In the genomic region with DNA sequence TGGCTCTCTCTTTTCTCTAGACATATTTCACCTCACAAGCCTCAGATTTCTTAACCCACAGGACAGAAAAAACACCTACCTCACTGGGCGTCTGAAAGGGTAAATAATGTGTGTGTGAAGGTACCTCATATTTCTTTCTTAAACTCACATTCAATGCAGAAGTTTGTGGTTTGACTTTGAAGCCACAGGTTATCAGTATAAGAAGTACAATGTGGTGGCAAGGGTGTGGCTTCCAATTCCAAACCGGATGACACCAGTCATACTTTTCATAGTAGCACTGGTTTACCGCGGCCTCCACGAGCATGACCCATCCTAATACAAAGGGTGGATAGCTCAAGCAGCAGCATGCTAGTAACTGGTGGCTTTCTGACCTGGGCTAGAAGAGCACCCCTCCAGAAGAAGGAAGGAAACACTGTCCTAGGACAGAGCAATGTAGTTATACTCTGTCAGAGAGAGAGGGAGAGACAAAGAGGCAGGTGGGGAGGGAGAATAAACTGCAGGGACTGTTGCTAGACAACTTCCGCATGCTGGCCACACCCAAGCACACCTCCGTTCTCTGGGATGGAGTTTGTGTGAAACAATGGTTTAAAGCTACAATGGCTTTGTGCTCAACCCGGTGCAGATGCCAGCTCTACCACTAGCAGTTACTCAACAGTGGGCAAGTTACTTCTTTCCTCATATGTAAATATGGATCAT, we compare ENCODE assay signal across 10 mouse cellular contexts.
DNase-seq lines count a peak whose midpoint lies in the region; ATAC-seq and TF ChIP-seq lines count a peak whose summit lies in the region.
"Had no signal": no experiment of that assay in that cellular context is flagged by ENCODE, and none has a peak within 500 bp of the region (broad histone marks: within the 10 kb centered on the region; RNA-seq: fewer than 3 reads in every experiment).

No protein-coding gene starts in this region.

- ATAC-seq in lung, embryonic 14.5 days (ENCODE audit: insufficient read depth) = peak; percentile 11; the same call in 1 of the 2 replicates
- ATAC-seq in liver, embryonic 13.5 days (ENCODE audit: low read depth) = peak; percentile 64
- ATAC-seq in hindbrain, embryonic 14.5 days (ENCODE audit: low FRiP score) = no peak

- H3K9ac ChIP-seq in lung, embryonic 14.5 days = no peak overlapping the region
- H3K9ac ChIP-seq in liver, embryonic 13.5 days = no peak overlapping the region
- no peak overlapping the region for H3K9ac ChIP-seq in hindbrain, embryonic 14.5 days

- no peak overlapping the region for H3K4me3 ChIP-seq in lung, embryonic 14.5 days (ENCODE audit: low read depth, low read length)
- no peak overlapping the region for H3K4me3 ChIP-seq in liver, embryonic 13.5 days (replicated peaks)
- H3K4me3 ChIP-seq in thymus, adult 2 months (ENCODE audit: control insufficient read depth, insufficient read depth, low read length) = no peak overlapping the region
- H3K4me3 ChIP-seq in hindbrain, embryonic 14.5 days (replicated peaks; ENCODE audit: low read length) = no peak overlapping the region
- H3K4me3 ChIP-seq: midbrain, embryonic 10.5 days had no signal

- 73% methylated on average over 8 of the region's 8 CpGs for WGBS in lung, embryonic 14.5 days
- WGBS in liver, embryonic 13.5 days (ENCODE audit: insufficient replicate concordance) = 23% methylated on average over 8 of the region's 8 CpGs
- WGBS in thymus, adult 2 months = 2% methylated on average over 8 of the region's 8 CpGs
- WGBS in hindbrain, embryonic 14.5 days = 88% methylated on average over 8 of the region's 8 CpGs

- DNase-seq in lung, embryonic 14.5 days = no peak
- DNase-seq in lung, postnatal 14 days = no peak
- DNase-seq in R1 (ENCODE audit: low read depth, low spot score) = peak; percentile 79
- DNase-seq in liver, embryonic 13.5 days = no peak
- peak; percentile 44 for DNase-seq in thymus, adult 2 months
- no peak for DNase-seq in frontal cortex, postnatal 10 days (ENCODE audit: low spot score in 2 of 2)
- DNase-seq in hindbrain, embryonic 14.5 days (ENCODE audit: low spot score) = no peak
- DNase-seq in urinary bladder, postnatal 10 days (ENCODE audit: low spot score) = no peak
- DNase-seq: heart, postnatal 4 days had no signal

- H3K9me3 ChIP-seq in lung, embryonic 14.5 days (ENCODE audit: low read depth, low read length) = no peaks in the 10 kb centered on the region
- H3K9me3 ChIP-seq in liver, embryonic 13.5 days (replicated peaks) = no peaks in the 10 kb centered on the region
- no peaks in the 10 kb centered on the region for H3K9me3 ChIP-seq in hindbrain, embryonic 14.5 days (ENCODE audit: control insufficient read depth, low read length)
- H3K9me3 ChIP-seq: midbrain, embryonic 10.5 days had no signal

- H3K4me1 ChIP-seq in lung, embryonic 14.5 days (ENCODE audit: insufficient read depth) = peaks cover 3% of the 10 kb centered on the region
- peaks cover 36% of the 10 kb centered on the region for H3K4me1 ChIP-seq in liver, embryonic 13.5 days (replicated peaks)
- peaks cover 20% of the 10 kb centered on the region for H3K4me1 ChIP-seq in thymus, adult 2 months (replicated peaks; ENCODE audit: control insufficient read depth, insufficient read depth, low read length)
- no peaks in the 10 kb centered on the region for H3K4me1 ChIP-seq in hindbrain, embryonic 14.5 days (replicated peaks; ENCODE audit: control insufficient read depth, insufficient read depth, low read length)

- peak overlapping the region; percentile 64 for H3K27ac ChIP-seq in lung, embryonic 14.5 days (ENCODE audit: low read depth)
- no peak overlapping the region for H3K27ac ChIP-seq in liver, embryonic 13.5 days
- H3K27ac ChIP-seq in thymus, adult 2 months (ENCODE audit: control insufficient read depth, insufficient read depth, low read length) = peak overlapping the region; percentile 85
- no peak overlapping the region for H3K27ac ChIP-seq in hindbrain, embryonic 14.5 days
- H3K27ac ChIP-seq: midbrain, embryonic 10.5 days had no signal

- H3K36me3 ChIP-seq in lung, embryonic 14.5 days (ENCODE audit: insufficient read depth) = no peaks in the 10 kb centered on the region
- no peaks in the 10 kb centered on the region for H3K36me3 ChIP-seq in liver, embryonic 13.5 days
- H3K36me3 ChIP-seq in thymus, adult 2 months (ENCODE audit: control insufficient read depth, insufficient read depth, low read length) = no peaks in the 10 kb centered on the region
- peaks cover 13% of the 10 kb centered on the region; the same call in 1 of the 2 replicates for H3K36me3 ChIP-seq in hindbrain, embryonic 14.5 days (replicated peaks; ENCODE audit: control insufficient read depth, insufficient read depth)
- H3K36me3 ChIP-seq: midbrain, embryonic 10.5 days had no signal

- TF ChIP-seq POLR2A in thymus, adult 2 months (IDR thresholded peaks at IDR 0.05; ENCODE audit: control insufficient read depth, extremely low read depth, insufficient read depth, low read length, poor library complexity) = no peak

- H3K27me3 ChIP-seq in lung, embryonic 14.5 days (ENCODE audit: insufficient read depth, low read length) = no peaks in the 10 kb centered on the region
- H3K27me3 ChIP-seq in liver, embryonic 13.5 days = no peaks in the 10 kb centered on the region
- H3K27me3 ChIP-seq in thymus, adult 2 months (ENCODE audit: control insufficient read depth, insufficient read depth, low read length) = no peaks in the 10 kb centered on the region
- H3K27me3 ChIP-seq in hindbrain, embryonic 14.5 days (ENCODE audit: control insufficient read depth, insufficient read depth, low read length) = no peaks in the 10 kb centered on the region

- no peak overlapping the region for H3K4me2 ChIP-seq in lung, embryonic 14.5 days
- no peak overlapping the region for H3K4me2 ChIP-seq in liver, embryonic 13.5 days
- no peak overlapping the region for H3K4me2 ChIP-seq in hindbrain, embryonic 14.5 days (replicated peaks)

- TF ChIP-seq CTCF in lung, embryonic 14.5 days (IDR thresholded peaks at IDR 0.05; ENCODE audit: low read depth) = no peak
- TF ChIP-seq CTCF in thymus, adult 2 months (IDR thresholded peaks at IDR 0.05; ENCODE audit: borderline replicate concordance, control insufficient read depth, extremely low read depth, insufficient read depth, low read length, poor library complexity) = no peak

Comparison
In these comparisons a context has a peak if more than half of its experiments do, and no peak if none do; other contexts are left out.
1. DNase-seq: peak in R1 (single experiment) and thymus, adult 2 months (single experiment); none in lung, embryonic 14.5 days (single experiment), lung, postnatal 14 days (single experiment), liver, embryonic 13.5 days (single experiment), frontal cortex, postnatal 10 days (0 of 2), hindbrain, embryonic 14.5 days (single experiment) and urinary bladder, postnatal 10 days (single experiment).
2. H3K27ac ChIP-seq: peak in lung, embryonic 14.5 days (single experiment) and thymus, adult 2 months (single experiment); none in liver, embryonic 13.5 days (single experiment) and hindbrain, embryonic 14.5 days (single experiment).